Mouse (Mus musculus): ENCODE results near the gene Ddx58.

Gene Ddx58

DNA sequence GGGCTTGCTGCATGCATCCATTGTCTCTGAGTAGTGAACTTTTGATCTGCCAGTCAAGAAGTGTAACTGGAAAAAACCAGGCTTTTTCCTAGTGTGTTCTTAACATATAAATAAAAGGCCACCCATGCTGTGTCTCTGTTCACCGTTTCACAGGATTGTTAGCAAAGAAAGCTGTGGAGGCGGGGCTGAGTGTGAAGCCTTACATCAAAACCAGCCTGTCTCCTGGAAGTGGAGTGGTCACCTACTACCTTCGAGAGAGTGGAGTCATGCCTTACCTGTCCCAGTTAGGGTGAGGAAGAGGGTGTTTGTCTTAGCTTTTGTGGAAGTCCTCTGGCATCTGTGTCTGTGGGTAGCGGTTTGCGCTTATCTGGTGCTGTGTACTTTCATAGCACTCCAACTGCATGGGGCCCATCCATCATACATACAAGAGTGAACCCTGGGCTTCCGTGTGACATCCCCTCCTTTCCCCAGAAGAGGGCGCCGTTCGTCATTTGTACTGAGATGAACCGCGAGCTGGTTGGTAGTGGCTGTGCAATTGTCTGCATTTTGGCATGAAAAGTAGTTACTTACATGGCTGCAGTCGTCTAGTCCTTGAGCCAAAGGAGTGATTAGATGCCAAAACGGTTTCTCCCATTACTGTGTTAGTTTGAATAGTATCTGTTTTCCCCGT is 56.8 kb downstream of the Ddx58 start:
- peak; percentile 14 to 31 for DNase-seq (ENCODE audit: low spot score in 2 of 2)

DNA sequence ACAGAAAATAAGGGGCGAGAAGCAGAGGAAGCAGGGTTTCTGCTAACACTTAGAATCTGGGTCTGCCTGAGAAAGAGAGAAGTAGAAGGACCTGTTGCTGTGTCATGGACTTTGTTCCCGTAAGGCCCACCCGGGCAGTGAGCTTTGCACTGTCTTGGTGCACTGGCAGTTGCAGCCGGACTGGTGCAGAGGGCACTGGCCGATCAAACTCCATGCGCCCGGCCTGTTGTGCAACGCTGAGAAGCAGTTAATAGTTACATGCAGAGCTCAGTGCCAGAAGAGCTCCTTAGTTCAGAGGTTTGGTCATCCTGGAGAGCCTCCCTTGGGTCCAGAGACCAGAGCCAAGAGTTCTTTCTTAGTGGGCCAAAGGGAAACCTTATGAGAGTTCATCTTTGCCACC is 57.9 kb downstream of the Ddx58 start:
- DNase-seq (ENCODE audit: low spot score in 2 of 2): no peak

DNA sequence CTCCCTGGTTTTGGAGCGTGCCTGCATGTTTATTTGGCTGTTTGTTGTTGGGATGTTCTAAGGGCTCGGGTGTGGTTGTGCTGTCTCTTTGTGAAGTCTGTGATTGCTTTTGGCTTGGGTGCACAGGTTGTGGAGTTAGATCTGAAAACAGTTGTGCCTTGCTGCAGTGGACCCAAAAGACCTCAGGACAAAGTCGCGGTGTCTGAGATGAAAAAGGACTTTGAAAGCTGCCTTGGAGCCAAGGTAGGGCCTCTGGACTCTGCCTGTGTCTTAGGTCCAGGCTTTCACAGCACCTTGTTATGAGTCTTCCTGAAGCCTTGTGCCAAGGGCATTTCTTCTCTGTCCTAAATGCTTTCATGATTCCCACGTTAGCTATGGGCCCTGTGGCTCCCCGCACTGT is 59.6 kb downstream of the Ddx58 start:
- DNase-seq (ENCODE audit: low spot score in 2 of 2): no peak

DNA sequence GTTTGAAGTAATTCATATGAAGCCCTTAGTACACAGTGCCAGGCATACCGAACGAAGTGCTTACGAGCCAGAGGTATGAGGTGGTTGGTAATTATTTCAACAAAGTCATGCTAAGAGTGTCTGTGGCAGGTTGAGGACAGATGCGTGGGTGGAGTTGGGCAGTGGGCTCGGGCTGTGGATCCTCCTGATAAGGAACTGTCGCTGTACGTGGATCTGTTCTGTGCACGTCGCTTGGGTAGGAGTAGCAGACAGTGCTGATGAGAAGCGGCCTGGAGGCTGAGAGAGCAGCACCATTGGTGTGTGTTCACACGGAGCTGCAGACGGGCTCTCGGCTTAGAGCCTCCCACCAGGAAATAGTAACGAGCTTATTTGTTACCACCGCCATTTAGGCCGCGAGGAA is 61.0 kb downstream of the Ddx58 start:
- DNase-seq (ENCODE audit: low spot score in 2 of 2): no peak

DNA sequence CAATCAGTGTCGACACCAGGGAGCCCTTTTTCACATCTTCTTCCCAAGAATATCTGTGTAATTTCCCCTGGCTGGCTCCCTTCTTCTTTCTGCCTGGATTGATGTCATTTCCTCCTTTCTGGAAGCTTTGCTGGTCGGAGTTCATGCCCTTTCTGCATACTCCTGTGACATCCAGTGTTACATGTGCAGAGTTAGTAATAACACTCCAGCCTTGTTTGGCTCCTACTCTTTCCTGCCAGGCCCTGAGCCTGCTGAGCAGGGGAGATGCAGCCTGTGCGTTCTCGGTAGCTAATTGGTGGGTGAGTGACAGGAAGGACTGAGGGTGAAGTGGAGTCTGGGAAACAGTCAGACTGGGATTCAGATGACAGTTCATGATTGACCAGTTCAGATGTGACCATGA is 65.3 kb downstream of the Ddx58 start:
- DNase-seq (ENCODE audit: low spot score in 2 of 2): no peak

DNA sequence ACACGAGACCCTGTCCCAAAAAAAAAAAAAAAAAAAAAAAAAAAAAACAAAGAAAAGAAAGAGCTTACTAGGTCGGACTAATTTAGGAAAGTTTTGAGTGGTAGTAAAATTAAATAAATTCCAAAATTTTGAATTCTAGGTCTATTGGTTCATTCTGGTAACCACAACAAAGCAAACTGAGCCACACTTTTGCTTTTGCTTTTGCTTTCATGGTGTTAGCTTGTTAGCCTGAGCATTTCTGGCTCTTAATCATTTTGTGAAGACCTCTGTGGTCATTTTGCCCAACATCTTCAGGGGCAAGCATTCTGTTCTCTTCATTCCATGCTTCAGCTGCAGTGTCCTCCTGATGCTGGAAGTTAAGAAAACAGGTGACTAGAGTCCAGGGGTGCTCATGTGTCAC is 67.3 kb downstream of the Ddx58 start:
- no peak for DNase-seq (ENCODE audit: low spot score in 2 of 2)

DNA sequence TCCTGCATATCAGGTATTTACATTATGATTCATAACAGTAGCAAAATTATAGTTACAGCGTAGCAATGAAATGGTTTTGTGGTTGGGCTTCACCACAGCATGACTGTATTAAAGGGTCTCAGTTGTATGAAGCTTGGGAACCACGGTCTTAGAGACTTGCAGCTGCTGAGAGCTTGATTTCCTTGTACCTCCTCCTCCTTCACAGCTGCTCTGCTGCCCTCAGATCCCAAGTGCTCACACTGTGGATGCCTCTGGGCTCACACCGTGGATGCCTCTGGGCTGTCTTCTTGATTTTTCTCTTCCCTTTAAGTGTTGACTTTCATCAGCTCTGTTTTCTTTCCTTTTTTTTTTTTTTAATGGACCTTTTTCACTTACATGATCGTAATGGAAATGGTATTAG is 68.2 kb downstream of the Ddx58 start:
- DNase-seq (ENCODE audit: low spot score in 2 of 2): no peak

DNA sequence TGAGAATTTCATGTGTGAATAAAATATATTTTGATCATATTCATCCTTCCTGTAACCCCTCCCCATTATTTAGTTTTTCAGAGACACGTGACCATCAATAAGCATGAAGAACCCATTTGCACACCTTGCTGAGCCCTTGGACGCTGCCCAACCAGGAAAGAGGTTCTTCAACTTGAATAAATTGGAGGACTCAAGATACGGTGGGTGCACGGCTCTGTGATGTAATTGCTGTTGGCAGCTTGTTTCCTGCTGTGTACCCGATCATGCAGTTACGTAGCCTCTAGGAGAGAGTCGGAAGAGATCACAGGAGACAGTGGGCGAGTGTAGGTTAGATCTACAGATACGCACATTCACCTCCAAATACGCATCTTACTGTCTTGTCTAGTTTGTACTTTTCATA is 76.0 kb downstream of the Ddx58 start:
- DNase-seq (ENCODE audit: low spot score in 2 of 2): no peak

DNA sequence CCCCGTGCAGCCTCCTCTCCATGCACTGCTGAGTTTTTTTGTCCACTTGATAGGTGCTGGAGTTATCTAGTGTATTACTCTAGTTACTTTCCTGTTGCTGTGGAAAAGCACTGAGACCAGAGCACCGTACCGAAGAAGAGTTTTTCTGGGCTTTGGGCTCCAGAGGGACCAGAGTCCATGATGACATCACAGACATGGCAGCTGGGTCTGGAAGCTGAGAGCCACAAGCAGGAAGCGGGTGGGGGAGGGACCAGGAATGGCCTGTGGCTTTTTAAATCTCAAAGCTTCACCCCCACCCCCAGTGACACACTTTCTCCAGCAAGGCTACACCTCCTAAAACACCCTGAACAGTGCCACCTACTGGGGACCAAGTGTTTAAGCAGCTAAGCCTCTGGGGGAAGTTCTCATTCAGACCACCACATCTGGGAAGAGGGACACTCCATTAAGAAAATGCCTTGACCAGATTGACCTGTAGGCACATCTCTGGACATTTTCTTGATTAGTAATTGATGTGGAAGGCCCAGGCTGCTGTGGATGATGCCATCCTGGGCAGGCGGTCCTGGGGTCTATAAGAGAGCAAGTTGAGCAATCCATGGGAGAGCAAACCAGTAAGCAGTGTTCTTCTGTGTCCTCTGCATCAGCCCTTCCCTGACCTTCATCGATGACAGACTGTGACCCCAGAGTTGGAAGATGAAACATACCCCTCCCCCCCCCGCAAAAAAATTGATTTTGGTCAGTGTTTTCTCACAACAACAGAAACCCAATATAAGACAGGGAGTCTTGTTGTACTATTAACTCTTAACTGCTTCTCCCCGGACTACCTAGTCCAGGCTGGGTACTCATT is 78.8 kb downstream of the Ddx58 start:
- no peak for DNase-seq (ENCODE audit: low spot score in 2 of 2)

DNA sequence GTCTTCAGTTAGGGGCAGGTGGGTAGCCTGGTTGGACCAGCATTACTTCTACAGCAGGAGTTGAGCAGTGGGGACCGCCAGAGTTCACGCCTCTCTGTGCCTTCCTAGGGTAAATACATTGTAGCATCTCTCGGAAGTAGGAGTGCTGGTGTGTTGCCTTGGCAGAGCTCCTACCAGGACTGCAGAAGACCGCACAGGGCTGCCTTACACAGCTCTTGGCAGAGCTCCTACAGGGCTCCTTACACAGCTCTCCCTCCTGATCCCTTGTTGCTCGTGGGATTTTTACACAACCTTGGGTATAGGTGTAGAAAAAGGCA is 81.4 kb downstream of the Ddx58 start:
- DNase-seq (ENCODE audit: low spot score in 2 of 2): no peak

DNA sequence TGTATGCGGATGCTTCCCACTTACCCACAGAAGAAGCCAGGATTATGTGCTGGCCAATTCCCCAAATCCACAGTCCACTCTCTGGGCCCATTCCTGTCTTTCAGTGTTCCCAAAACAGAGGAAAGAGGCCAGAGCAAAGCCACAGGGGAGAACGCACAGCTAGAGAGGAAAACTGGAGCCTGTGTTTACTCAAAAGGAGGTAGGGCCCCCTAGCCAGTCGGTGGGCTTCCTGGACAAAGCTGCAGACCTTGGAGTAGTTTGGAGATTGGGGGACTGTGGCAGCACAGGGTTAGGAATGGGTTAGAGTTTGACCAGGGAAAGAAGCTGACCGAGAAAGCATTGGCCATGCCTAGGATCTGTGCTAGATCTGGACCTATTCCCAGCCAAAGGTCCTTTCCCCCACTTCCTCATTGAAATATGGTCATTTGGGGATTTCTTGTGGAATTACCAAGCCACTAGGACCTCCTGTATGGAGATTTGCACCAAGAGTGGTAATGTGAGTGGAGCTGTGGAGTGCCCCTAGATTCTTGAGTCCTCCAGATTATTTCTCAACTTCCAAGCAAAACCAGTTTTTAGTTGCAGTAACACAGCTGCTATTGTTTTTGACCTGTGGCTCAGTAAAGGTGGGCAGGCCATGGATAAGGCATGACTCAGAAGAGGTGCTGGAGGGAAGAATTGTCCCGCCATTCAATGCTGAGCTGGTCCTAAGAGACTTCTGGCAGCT is 82.0 kb downstream of the Ddx58 start:
- no peak for DNase-seq (ENCODE audit: low spot score in 2 of 2)

DNA sequence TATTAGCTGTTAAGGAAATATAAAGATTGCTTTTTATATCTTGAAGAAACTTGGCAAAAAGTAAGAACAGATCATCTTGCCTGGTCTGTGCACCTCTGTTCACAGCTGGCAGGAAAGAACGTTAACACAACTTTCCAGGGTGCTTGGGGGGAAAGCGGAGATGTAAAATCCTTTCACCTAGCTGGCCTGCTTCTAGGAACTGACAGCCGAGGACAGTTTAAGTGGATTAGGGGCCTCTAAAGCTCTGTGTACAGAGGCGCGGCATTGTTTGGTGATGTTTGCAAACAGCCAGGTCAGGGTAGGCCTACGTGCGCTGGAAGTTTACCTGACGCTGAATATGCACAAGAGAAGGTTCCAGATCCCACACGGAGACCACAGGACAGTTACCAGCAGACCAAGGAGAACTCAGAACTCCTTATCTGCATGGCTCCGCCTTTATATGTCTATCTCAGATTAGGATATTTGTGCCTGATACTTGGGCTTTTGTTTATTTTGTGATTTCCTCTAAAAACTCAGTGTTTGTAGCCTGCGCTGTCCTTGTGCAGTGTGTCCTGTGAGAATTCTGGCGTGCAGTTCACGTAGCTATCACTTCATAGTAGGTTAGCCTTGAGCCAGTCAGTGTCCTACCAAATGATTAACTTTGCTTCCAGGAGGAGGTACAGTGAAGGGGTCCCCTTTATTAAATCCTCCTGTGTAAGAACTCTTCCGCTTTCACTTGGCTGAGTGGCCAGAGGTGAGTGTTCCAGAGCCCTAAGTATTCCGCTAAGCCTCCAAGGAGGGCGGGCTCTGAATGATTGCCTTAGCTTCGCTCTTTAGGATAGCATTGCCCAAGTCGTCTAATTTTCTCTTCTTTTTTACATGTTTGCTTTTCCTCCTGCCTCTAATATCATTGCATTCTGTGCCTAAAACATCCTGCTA is 82.8 kb downstream of the Ddx58 start:
- no peak for DNase-seq (ENCODE audit: low spot score in 2 of 2)

DNA sequence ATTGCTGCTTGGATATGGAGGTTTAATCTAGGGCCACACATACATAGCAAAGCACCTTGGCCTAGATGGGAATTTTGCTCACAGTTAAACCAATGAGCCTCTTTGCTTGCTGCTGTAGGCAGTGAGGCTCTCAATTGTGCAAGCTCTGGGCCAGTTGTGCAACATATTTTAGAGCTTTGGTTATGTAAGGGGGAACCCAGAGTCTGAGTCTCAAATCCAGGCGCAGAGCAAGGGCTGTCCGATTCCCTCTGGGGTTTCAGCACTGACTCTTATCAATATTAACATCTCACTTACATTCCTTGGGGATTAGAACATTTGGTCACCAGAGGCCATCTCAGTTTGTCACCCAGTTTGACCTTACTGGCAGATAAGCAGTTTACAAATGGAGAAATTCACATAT is 83.5 kb downstream of the Ddx58 start:
- DNase-seq (ENCODE audit: low spot score in 2 of 2): no peak

DNA sequence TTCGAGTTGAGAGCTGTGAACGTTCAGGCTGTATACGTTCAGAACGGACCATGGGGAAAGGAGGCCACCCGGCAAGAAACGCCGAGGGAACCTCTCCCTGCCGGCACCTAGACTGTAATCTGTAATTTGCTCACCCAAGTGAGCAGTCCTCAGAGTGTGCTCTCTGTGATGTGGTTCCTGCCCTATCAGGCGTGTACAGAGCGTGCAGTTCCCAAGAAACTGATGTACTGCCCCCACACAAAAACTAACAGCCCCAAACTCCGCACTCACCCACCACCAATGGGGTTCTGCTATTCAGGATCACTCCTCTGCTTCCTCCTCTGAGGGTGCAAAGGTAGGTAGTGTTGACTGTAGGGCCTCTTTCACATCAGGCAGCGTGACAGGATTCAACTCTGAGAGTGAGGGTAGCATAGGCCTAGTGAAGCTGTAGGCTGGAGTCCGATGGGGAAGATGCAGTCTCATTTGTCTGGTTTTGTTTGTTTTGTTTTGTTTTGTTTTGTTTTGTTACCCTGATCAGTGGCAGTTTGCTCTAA is 84.1 kb downstream of the Ddx58 start:
- DNase-seq (ENCODE audit: low spot score in 2 of 2): no peak

DNA sequence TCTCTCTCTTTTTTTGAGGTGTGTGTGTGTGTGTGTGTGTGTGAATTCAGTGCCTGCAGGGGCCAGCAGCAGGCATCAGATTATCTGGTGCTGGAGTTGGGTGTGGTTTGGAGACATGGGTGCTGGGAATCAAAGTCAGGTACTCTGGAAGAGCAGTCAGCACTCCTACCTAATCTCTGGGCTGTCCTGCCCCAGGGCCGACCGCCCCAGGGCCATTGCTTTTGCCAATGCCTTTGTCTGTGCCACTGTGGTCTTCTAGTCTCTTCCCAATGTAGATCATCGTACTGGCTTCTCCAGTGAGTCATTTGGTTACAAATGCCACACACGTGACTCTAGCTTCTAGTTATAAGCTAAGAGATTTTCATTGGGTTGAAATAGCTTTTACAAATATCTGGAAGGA is 84.9 kb downstream of the Ddx58 start:
- no peak for DNase-seq (ENCODE audit: low spot score in 2 of 2)

All from right cerebral cortex, postnatal 36 days (tissue).